Mouse (Mus musculus): Measurements from ENCODE around the gene Mri1. TPM values are rescaled to one million over a fixed set of nuclear protein-coding genes. Genes with fewer than 3 reads are reported as not detected.

Gene Mri1
- polyA plus RNA-seq, 1 experiment from 2014 or later, result 41.1 TPM

DNA sequence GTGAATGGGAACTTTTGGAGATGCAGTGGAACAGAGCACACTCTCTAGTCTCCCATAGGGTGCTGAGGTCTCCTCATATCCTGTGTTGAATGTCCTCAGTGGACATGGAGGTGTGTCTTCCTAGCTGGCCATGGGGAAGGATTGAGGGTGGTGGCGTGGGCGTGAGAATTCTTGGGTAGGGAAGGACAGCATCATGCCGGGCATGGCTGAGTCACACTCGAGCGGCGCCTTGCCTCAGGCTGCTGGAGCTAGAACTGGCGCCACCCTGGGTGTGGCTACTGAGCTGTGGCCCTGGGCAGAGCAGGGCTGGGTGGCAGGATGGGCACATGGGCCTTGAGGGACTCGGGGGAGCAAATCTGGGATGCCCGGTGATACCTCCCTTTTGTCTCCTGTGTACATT is 54.7 kb downstream of the Mri1 start:
- H3K4me1 ChIP-seq (ENCODE audit: control insufficient read depth, insufficient read depth, low read length), result peaks cover 22% of the 10 kb centered on the region
- no peaks in the 10 kb centered on the region for H3K36me3 ChIP-seq (ENCODE audit: control insufficient read depth, insufficient read depth, low read length)
- WGBS, result 91% methylated on average over 9 of the region's 9 CpGs
- H3K27me3 ChIP-seq (ENCODE audit: control insufficient read depth, insufficient read depth, low read depth, low read length), result peaks cover 11% of the 10 kb centered on the region; the same call in 1 of the 2 replicates
- ATAC-seq, result no peak
- no peak overlapping the region for H3K9ac ChIP-seq (ENCODE audit: low read depth, low read length)
- H3K4me3 ChIP-seq (ENCODE audit: low read depth, low read length), result no peak overlapping the region
- H3K9me3 ChIP-seq (replicated peaks; ENCODE audit: control insufficient read depth, low read length, poor library complexity, severe bottlenecking), result no peaks in the 10 kb centered on the region
- peak overlapping the region; percentile 10; the same call in 1 of the 2 replicates for H3K4me2 ChIP-seq (ENCODE audit: low read length)
- H3K27ac ChIP-seq (ENCODE audit: low read length), result no peak overlapping the region

DNA sequence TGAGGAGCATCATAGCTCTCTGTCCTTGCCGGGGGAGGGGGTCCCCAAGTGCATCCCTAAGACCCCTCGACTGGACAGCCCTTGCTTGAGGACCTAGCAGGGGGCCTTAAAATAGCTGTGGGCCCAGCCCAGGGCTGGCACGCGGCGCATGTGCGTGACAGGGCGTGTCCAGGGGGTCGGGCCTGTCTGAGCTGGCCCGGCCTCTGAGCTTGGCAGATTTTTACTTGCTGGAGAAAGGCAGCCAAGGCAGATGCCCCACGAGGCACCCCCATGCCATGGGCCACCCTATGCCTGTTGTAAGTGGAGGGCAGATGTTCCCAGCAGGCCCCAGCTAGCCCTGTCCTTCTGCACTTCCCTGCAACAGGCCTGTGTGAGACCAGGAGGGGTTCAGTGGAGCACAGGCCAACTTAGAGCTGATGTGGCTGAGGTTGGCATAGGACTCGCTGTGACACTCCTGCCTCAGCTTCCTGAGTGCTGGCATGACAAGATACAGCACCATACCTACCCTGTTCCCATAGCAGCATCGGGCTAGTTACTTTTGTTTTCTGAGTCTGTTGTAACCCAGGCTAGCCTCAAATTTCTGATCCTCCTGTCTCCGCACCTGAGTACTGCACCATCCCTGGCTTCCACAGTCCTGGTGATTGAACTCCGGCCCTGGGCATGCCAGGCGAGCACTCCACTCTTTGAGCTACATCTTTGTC is 55.4 kb downstream of the Mri1 start:
- H3K4me3 ChIP-seq (ENCODE audit: low read depth, low read length), result peak overlapping the region; percentile 38
- no peaks in the 10 kb centered on the region for H3K36me3 ChIP-seq (ENCODE audit: control insufficient read depth, insufficient read depth, low read length)
- peak overlapping the region; percentile 59; the same call in 1 of the 2 replicates for H3K9ac ChIP-seq (ENCODE audit: low read depth, low read length)
- peaks cover 22% of the 10 kb centered on the region for H3K4me1 ChIP-seq (ENCODE audit: control insufficient read depth, insufficient read depth, low read length)
- ATAC-seq, result no peak
- WGBS, result 64% methylated on average over 15 of the region's 15 CpGs
- H3K27ac ChIP-seq (ENCODE audit: low read length), result peak overlapping the region; percentile 25; the same call in 1 of the 2 replicates
- H3K27me3 ChIP-seq (ENCODE audit: control insufficient read depth, insufficient read depth, low read depth, low read length), result peaks cover 11% of the 10 kb centered on the region; the same call in 1 of the 2 replicates
- no peaks in the 10 kb centered on the region for H3K9me3 ChIP-seq (replicated peaks; ENCODE audit: control insufficient read depth, low read length, poor library complexity, severe bottlenecking)
- H3K4me2 ChIP-seq (ENCODE audit: low read length), result peak overlapping the region; percentile 59

DNA sequence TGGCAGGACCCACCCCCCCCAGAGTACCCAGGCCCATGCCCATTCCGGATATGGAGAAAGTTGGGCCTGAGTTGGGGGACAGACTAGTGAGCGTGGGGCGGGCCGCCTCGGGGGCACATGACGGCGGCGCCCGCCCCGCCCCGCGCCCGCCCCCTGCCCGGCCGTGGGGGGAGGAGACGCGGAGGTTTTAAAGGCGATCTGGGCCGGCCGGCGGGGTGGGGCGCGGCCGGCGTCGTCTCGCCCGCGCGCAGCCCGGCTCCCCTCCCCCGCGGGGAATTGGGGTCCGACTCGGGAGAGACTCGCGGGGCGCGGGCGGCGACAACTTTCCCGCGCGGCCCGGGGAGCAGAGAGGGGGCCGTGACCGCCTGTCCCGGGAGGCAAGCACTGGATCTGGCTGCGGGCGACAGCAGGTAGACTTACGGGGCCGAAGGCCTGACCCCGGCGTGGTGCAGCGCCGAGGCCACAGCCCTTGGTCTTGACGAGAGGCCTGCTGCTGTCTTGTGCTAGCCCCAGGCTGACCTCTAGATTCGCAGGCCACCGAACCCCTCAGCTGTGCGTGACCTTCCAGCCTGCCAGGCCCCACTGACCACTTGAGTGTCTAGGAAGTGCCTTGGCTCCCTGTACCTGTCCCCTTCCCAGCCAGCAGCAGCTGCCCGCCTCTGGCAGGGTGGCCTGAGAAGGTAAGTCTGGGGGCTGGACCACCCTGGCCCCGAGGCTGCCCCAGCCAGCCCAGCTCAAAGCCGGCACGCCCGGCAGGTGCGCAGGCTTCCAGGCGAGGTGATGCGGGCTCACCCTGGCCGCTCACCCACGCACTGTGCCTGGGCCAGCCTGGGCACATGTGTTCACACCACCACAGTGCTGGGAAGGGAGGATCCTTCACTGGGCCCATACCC is 56.2 kb downstream of the Mri1 start:
- Histone ChIP-seq H3K36me3 (ENCODE audit: control insufficient read depth, insufficient read depth, low read length) (no peaks in the 10 kb centered on the region), H3K27ac (ENCODE audit: low read length) (peak overlapping the region; percentile 44), H3K4me2 (ENCODE audit: low read length) (peak overlapping the region; percentile 59), H3K27me3 (ENCODE audit: control insufficient read depth, insufficient read depth, low read depth, low read length) (peaks cover 11% of the 10 kb centered on the region; the same call in 1 of the 2 replicates), H3K9me3 (replicated peaks; ENCODE audit: control insufficient read depth, low read length, poor library complexity, severe bottlenecking) (no peaks in the 10 kb centered on the region), H3K4me3 (ENCODE audit: low read depth, low read length) (peak overlapping the region; percentile 38), H3K4me1 (ENCODE audit: control insufficient read depth, insufficient read depth, low read length) (peaks cover 22% of the 10 kb centered on the region), H3K9ac (ENCODE audit: low read depth, low read length) (peak overlapping the region; percentile 59)
- ATAC-seq, result no peak
- WGBS, result 10% methylated on average over 51 of the region's 70 CpGs

DNA sequence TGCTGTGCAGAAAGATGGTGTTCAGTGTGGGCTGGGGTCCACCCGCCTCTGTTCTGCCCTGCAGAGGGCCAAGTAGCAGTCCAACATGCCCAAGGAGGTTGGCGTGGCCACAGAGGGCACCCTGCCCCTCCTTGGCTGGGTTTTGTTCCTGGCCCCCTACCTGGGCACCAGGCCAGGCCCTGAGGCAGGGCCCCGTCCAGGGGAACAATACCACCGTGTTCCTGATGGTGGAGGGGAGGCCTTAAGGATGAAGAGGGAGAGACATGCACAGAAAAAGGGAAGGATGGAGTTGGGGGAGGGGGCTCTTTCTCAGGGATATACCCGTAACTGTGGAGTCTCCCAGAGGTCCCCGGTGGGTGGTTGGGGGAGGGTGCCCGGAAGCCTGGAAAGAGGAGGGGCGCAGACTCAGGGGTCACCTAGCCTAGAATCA is 57.0 kb downstream of the Mri1 start:
- 26% methylated on average over 8 of the region's 8 CpGs for WGBS
- Histone ChIP-seq H3K36me3 (ENCODE audit: control insufficient read depth, insufficient read depth, low read length) (no peaks in the 10 kb centered on the region), H3K4me3 (ENCODE audit: low read depth, low read length) (peak overlapping the region; percentile 38; the same call in 1 of the 2 replicates), H3K9me3 (replicated peaks; ENCODE audit: control insufficient read depth, low read length, poor library complexity, severe bottlenecking) (no peaks in the 10 kb centered on the region), H3K9ac (ENCODE audit: low read depth, low read length) (peak overlapping the region; percentile 59; the same call in 1 of the 2 replicates), H3K27me3 (ENCODE audit: control insufficient read depth, insufficient read depth, low read depth, low read length) (peaks cover 11% of the 10 kb centered on the region; the same call in 1 of the 2 replicates), H3K4me1 (ENCODE audit: control insufficient read depth, insufficient read depth, low read length) (peaks cover 22% of the 10 kb centered on the region), H3K27ac (ENCODE audit: low read length) (no peak overlapping the region), H3K4me2 (ENCODE audit: low read length) (peak overlapping the region; percentile 59)
- ATAC-seq, result no peak

MicroRNAs encoded within 50 kb of the gene (microRNA counts, 519-probe panel; counts per million panel counts)
- 2,640 counts per million, percentile 79 among the panel's probes with 10 or more counts for microRNA mmu-miR-23a
- microRNA mmu-miR-27a, result 2,922 counts per million, percentile 86 among the panel's probes with 10 or more counts

Small RNAs within 50 kb of the gene (microRNA-seq; reads per million reads assigned to microRNA genes)
- gene Mir23a (4,985 reads per million, percentile 92 among the genes with 10 or more reads in this experiment), gene Mir24-2 (not detected), gene Mir27a (68.8 reads per million, percentile 50 among the genes with 10 or more reads in this experiment), gene Mir3074-2 (not detected)

Other genes starting within 250 kb of the Mri1 start
- 0.28 and 0.30 TPM in 2 replicates for gene 2210011C24Rik, start 245.2 kb downstream of the Mri1 start, polyA plus RNA-seq (2015; fragmentation: Nextera tagmentation; extraction: Ambion mirVana)
- 2.8 and 4.7 TPM in 2 replicates for gene Palm3, start 235.9 kb downstream of the Mri1 start, polyA plus RNA-seq (2015; fragmentation: Nextera tagmentation; extraction: Ambion mirVana)
- 0.26 and 0.47 TPM in 2 replicates for gene Il27ra, start 214.7 kb downstream of the Mri1 start, polyA plus RNA-seq (2015; fragmentation: Nextera tagmentation; extraction: Ambion mirVana)
- gene Rln3, start 212.3 kb downstream of the Mri1 start, polyA plus RNA-seq (2015; fragmentation: Nextera tagmentation; extraction: Ambion mirVana), result 0.72 and 1.9 TPM in 2 replicates
- gene Gm10643, start 192.2 kb downstream of the Mri1 start, polyA plus RNA-seq (2015; fragmentation: Nextera tagmentation; extraction: Ambion mirVana), result 1.2 and 1.5 TPM in 2 replicates
- gene Rfx1, start 190.5 kb downstream of the Mri1 start, polyA plus RNA-seq (2015; fragmentation: Nextera tagmentation; extraction: Ambion mirVana), result 11.3 and 11.7 TPM in 2 replicates
- 20.6 and 24.7 TPM in 2 replicates for gene Dcaf15, start 152.6 kb downstream of the Mri1 start, polyA plus RNA-seq (2015; fragmentation: Nextera tagmentation; extraction: Ambion mirVana)
- gene Podnl1, start 131.3 kb downstream of the Mri1 start, polyA plus RNA-seq (2015; fragmentation: Nextera tagmentation; extraction: Ambion mirVana), result 0.53 and 0.70 TPM in 2 replicates
- gene Cc2d1a, start 109.4 kb downstream of the Mri1 start, polyA plus RNA-seq (2015; fragmentation: Nextera tagmentation; extraction: Ambion mirVana), result 55.7 and 64.8 TPM in 2 replicates
- gene 4930432K21Rik, start 109.3 kb downstream of the Mri1 start, polyA plus RNA-seq (2015; fragmentation: Nextera tagmentation; extraction: Ambion mirVana), result 2.1 and 2.5 TPM in 2 replicates
- 6.6 and 7.1 TPM in 2 replicates for gene Nanos3, start 72.1 kb downstream of the Mri1 start, polyA plus RNA-seq (2015; fragmentation: Nextera tagmentation; extraction: Ambion mirVana)
- gene Zswim4, start 20.3 kb downstream of the Mri1 start, polyA plus RNA-seq (2015; fragmentation: Nextera tagmentation; extraction: Ambion mirVana), result 22.4 and 26.4 TPM in 2 replicates
- gene D8Ertd738e, start 7.6 kb downstream of the Mri1 start, polyA plus RNA-seq (2015; fragmentation: Nextera tagmentation; extraction: Ambion mirVana), result 229 and 244 TPM in 2 replicates
- 23.0 and 25.4 TPM in 2 replicates for gene Ccdc130, start 13.1 kb upstream of the Mri1 start, polyA plus RNA-seq (2015; fragmentation: Nextera tagmentation; extraction: Ambion mirVana)
- 19.9 and 20.0 TPM in 2 replicates for gene Cacna1a, start 131.1 kb upstream of the Mri1 start, polyA plus RNA-seq (2015; fragmentation: Nextera tagmentation; extraction: Ambion mirVana)

Measured in midbrain, embryonic 16.5 days (tissue).